Mouse (Mus musculus) layer of hippocampus, adult 2 months (tissue): ENCODE measurements around the gene Chmp4b. TPM values are rescaled to one million over a fixed set of nuclear protein-coding genes. Genes with fewer than 3 reads are reported as not detected.

Experiments
- DNase-seq, 2 experiments: peaks; one replicate each; pipeline ENCODE4 v3.0.0; 2022; ENCODE audit warnings: low spot score in 2 of 2
- H3K27ac ChIP-seq: fragments of 200-600 bp; 2 replicates; pipeline ENCODE4 v1.8.1; 2022
- H3K4me3 ChIP-seq: fragments of 200-600 bp; 2 replicates; pipeline ENCODE4 v1.8.1; 2022; ENCODE audit warnings: mild to moderate bottlenecking
- CTCF ChIP-seq: fragments of 200-600 bp; conservative IDR thresholded peaks from 2 replicates; pipeline ENCODE4 v1.8.1; 2022; ENCODE audit warnings: antibody characterized with exemption, mild to moderate bottlenecking, moderate library complexity
- total RNA-seq, 2 experiments: library from RNA; stranded (reverse); gene quantifications; 2 replicates each; pipeline ENCODE4 v1.2.3; 2021

Chmp4b gene
- total RNA-seq, 2 experiments from 2014 or later: 206 to 215 TPM

DNA sequence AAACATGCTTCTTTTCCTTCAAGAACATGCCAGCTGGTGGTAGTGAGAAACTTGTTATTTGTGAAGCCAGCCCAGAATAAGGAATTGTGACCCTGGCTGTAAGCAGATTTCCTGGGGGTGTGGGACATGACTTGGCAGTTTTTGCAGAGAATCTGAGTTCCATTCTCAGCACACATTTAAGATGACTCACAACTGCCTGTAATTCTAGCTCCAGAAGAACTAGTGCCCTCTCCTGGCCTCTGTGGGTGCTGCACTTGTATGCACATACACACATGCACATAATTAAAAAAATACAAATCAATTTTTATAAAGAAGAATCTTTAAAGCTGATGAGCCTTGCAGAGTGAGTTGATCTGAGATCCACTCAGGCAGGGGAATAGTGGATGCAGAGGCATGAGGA lies 27.4 kb upstream of the Chmp4b start:
- DNase-seq: no peak
- H3K4me3 ChIP-seq: no peak overlapping the region
- H3K27ac ChIP-seq: no peak overlapping the region
- TF ChIP-seq CTCF: peak; percentile 61

DNA sequence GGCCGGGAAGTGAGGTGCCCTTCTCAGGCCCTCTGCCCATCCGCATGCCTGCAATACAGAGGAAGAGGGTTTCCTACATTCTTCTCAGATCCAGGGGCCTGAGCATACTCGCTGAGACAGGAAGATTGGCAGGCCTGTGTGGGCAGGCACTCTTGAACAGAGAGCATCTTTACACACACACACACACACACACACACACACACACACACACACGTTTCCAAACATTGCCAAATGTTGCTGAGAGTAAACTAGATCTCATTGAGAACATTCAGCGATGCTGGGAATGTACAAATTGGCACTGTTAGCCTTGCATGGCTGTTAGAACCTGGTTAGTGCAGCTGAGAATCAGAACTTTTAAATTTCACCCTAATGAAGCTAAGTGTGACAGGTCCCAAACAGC lies 21.0 kb upstream of the Chmp4b start:
- peak; percentile 43 to 57 for DNase-seq
- H3K4me3 ChIP-seq: no peak overlapping the region
- TF ChIP-seq CTCF: no peak
- H3K27ac ChIP-seq: no peak overlapping the region

DNA sequence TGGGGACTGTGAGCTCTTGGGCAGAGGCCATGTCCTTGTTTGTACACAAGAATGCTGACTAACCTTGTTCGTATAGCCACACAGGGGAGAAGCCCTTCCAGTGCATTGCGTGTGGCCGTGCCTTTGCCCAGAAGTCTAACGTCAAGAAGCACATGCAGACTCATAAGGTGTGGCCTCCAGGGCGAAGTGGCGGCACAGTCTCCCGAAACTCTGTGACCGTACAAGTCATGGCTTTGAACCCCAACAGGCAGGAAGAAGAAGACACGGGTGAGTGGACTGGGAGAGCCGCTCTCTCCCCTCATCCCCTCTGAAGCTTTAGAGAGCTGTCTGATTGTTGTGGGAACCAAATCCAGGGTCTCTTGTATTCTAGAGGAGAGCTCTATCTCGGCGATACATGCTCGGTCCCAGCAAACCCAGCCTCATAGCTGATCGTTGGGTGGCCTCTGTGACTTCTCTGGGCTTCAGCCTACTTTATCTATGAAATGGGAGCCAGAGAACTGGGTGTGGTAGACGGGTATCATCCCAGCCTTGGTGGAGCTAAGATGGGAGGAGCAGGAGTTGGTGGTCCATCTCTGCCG lies 19.2 kb upstream of the Chmp4b start:
- no peak for DNase-seq
- Histone ChIP-seq H3K4me3 (no peak overlapping the region), H3K27ac (no peak overlapping the region)
- no peak for TF ChIP-seq CTCF

DNA sequence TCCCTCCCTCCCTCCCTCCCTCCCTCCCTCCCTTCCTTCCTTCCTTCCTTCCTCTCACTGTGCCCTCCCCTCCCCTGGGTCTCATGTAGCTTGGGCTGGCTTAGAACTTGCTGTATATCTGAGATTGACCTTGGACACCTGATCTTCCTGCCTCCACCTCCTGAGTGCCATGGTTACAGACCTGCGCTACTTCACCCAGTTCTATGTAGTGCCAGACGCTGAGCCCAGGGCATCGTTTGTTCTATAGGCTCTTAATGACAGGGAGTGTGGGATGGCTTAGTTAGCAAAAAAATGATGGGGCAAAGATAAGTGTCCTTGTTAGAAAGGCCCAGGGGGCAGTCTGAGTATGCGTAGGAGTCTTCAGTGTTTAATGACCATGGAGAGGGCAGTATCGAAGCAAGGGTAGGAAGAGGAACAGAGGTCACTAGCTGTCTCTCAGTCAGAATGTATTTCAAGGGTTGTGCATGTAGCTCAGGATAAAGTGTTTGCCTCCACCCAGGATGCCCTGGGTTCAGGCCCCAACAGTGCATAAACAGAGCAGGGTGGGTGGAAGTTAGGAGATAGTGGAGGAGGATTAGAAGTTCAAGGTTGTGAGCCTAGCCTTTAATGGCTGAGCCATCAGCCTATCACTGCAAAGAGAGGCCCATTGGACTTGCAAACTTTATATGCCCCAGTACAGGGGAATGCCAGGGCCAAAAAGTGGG lies 18.3 kb upstream of the Chmp4b start:
- no peak for TF ChIP-seq CTCF
- no peak overlapping the region for H3K4me3 ChIP-seq
- H3K27ac ChIP-seq: no peak overlapping the region
- DNase-seq: no peak

DNA sequence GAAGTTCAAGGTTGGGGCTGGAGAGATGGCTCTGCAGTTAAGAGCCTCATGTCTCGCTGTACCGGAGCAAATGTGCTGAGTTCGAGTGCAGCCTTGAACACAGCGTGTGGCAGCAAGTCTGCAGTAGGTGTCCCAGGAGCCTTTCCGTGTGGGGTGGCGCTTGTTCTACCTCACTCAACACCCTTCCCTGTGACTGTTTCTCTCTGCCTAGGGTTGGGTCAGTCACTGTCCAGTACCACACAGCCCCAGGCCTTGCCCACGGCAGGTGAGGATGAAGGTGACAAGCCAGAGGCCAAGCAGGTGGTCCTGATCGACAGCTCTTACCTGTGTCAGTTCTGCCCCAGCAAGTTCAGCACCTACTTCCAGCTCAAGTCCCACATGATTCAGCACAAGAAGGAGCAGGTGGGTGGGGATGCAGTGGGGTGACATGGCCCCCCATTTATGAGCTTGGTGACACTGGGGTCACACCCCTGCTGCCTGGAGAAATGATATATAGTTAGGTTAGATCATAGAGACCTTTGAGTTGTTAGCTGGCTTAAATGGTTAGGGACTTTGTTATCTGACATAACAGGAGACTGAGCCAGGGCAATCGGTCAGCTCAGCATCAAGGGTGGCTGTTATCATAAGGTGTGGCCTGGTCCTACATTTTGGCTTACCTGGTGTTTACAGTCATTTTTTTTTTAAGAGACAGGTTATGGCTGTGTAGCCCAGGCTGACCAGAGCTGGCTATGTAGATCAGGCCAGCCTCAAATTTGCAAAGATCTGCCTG lies 17.4 kb upstream of the Chmp4b start:
- no peak for DNase-seq
- H3K4me3 ChIP-seq: no peak overlapping the region

DNA sequence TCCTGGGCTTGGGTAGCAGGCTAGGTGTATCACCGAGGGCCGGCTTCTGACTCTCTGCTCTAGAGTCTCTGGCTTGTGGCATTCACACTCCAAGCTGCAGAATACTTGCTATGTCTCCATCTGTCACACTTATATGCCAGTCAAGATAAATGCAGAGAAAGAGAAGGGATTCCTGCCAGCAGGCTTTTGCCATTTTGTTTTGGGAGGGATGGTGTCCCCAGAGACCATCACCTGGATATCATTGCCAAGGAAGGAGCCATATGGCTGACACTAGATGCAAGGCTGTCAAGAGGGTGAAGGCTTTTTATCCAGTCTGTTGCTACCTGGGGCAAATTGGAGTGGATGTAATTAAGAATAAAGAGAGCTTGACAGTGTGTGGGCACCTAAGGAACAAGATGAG lies 15.7 kb upstream of the Chmp4b start:
- no peak for DNase-seq
- TF ChIP-seq CTCF: no peak
- Histone ChIP-seq H3K27ac (no peak overlapping the region), H3K4me3 (no peak overlapping the region)

More for the DNA sequence above, 17.4 kb upstream of the Chmp4b start:
- TF ChIP-seq CTCF: no peak
- no peak overlapping the region for H3K27ac ChIP-seq

DNA sequence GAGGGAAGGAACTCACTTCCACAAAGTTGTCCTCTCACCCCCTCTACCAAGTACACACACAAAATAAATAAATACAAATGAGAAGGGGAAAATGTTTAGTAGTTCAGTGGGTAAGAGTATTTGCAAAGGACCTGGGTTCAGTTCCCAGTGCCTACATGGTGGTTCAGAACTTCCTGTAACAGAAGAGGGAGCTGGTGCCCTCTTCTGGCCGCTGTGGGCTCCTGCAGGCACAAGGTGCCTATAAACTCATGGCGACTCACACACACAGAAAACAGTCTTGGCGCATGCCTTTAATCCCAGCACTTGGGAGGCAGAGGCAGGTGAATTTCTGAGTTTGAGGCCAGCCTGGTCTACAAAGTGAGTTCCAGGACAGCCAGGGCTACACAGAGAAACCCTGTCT lies 13.0 kb upstream of the Chmp4b start:
- TF ChIP-seq CTCF: peak; percentile 44
- Histone ChIP-seq H3K27ac (no peak overlapping the region), H3K4me3 (no peak overlapping the region)
- no peak for DNase-seq

DNA sequence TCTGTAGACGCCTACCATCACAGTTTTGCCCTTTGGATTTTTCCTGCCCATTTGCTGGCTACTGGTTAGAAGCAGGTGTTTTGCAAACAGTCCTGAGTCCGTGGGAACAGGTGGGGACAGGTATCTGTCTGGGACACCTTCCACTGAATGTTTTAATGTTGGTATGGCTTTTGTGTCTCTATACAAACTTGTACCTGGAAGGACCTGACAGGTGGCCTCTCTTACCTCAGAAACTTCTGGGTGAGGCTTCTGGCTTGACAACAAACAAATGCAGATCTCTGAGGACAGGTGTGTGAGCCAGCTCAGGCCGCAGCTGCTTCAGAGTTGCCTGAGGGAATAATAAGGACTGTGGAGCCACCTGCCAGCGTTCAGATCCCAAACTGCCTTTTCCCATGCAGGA lies 12.4 kb upstream of the Chmp4b start:
- TF ChIP-seq CTCF: no peak
- no peak for DNase-seq
- Histone ChIP-seq H3K27ac (no peak overlapping the region), H3K4me3 (no peak overlapping the region)

DNA sequence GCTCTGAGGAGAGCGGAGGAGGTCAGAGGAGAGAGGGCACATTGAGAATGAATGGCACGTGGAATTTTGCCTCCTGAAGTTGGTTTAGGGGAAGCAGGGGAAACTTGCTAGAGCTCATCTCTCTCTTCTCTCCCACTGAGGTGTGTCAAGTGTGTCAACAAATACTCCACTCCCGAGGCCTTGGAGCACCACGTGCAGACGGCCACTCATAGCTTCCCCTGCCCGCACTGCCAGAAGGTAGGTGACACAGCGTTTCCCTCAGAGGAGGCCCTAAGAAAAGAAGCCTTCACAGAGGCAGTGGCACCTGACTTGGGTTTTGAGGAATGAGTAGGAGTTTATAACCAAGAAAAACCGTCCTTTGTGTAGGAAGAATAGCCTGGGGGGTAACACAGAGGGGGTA lies 10.3 kb upstream of the Chmp4b start:
- TF ChIP-seq CTCF: no peak
- DNase-seq: no peak
- H3K27ac ChIP-seq: no peak overlapping the region
- H3K4me3 ChIP-seq: no peak overlapping the region

DNA sequence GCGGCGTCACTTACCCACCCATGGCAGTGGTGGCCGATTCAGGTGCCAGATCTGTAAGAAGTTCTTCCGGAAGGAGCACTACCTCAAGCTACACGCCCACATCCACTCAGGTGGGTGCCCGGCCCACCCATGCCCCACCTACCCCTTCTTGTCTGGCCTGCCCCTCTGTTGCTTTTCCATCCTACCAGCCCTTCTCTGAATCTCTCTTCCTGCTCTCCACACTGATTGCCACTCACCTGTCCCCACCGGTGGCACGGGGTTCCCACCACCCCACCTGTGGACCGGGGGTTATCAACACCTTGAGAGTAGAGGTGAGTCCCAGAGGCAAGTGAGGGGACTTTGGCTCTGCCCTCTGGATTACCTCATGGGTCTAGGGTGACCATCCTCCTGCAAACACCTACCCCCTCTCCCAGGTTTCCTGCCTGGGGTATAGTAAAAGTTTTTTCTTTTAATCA lies 9.5 kb upstream of the Chmp4b start:
- DNase-seq: no peak
- H3K4me3 ChIP-seq: no peak overlapping the region
- TF ChIP-seq CTCF: no peak
- H3K27ac ChIP-seq: no peak overlapping the region

DNA sequence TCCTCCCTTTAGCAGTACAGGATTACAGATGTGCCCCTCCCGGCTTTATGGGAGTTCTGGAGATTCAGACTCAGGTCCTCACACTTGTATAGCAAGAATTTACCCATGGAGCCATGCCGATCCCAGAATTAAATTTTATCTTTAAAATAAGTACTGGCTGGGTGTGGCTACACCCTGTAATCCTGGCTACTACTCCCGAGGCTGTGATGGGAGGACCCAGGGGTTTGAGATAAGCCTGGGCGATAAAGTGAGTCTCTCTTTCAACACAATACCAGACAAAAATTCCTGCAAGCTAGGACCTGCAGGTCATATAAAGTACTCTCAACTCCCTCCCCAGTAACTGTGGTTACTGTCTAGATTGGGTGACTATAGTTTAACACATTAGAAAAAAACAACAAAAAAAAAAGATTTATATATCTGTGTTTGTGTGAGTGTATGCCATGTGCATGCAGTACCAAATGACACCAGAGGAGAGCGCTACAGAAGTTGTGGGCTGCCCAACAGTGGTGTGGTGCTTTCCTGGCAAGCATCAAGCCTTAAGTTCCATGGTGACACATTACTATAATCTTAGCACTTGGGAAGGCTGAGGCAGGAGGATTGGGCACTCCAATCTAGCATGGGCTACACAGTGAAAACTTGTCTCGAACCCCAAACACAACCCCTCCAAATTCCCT lies 8.7 kb upstream of the Chmp4b start:
- DNase-seq: no peak

DNA sequence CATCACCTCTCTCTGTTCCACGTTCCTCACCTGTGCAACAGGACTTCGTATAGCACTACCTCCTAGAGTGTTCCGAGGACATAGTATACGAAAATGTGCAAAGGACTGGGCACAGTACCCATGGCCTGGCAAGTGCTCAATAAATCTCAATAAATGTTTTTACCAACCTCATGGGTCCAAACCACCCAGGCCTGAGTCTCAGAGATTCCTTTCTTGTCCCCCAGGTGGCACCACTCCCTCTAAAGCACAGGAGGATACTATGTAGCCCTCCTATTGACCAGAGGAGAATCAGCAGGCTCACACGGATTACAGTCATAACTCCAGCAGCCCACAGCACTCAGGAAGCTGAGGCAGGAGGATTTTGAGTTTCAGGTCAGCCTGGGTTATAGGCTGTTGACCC lies 4.9 kb upstream of the Chmp4b start:
- no peak overlapping the region for H3K4me3 ChIP-seq
- H3K27ac ChIP-seq: no peak overlapping the region
- TF ChIP-seq CTCF: peak; percentile 81
- peak in 1 of 2 experiments; percentile 42 for DNase-seq

More for the DNA sequence above, 8.7 kb upstream of the Chmp4b start:
- Histone ChIP-seq H3K27ac (no peak overlapping the region), H3K4me3 (no peak overlapping the region)
- peak; percentile 47 for TF ChIP-seq CTCF

DNA sequence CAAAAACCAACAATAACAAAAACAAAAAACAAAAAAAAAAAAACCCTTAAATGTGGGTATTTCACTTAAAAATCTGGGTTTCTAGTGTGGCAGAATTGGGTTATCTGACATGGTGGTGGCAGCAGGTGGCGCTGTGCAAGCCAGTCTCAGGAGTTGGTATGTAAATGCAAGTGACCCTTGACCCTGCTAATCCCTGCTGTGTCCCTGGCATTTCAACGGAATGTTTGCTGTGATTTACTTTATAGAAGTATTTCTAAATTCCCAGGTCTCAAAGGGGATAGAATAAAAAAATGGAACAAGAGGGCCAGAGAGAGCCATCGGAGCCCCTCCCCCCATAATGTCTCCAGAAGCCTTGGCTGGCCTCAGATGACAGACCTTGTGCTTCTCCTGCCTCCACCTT lies 3.4 kb upstream of the Chmp4b start:
- Histone ChIP-seq H3K4me3 (no peak overlapping the region), H3K27ac (no peak overlapping the region)
- DNase-seq: no peak
- peak; percentile 76 for TF ChIP-seq CTCF
